Mouse (Mus musculus) heart, embryonic 12.5 days (tissue): Measurements from ENCODE around the gene Slc10a7. TPM values are rescaled to one million over a fixed set of nuclear protein-coding genes. Genes with fewer than 3 reads are reported as not detected.

ENCODE experiments used
- ATAC-seq: fragments of 200-750 bp; cut with Nextera tagmentation; 2 replicates; pipeline ENCODE4 v1.8.0; 2017; ENCODE audit warnings: moderate TSS enrichment, moderate library complexity; ENCODE audit not compliant: insufficient number of reproducible peaks, low FRiP score
- H3K27ac ChIP-seq: fragments of 300-500 bp; sonication (generic); 2 replicates; pipeline ENCODE4 v1.5.1; 2016; ENCODE audit warnings: mild to moderate bottlenecking, moderate library complexity; ENCODE audit not compliant: poor library complexity, severe bottlenecking
- H3K27me3 ChIP-seq: fragments of 300-500 bp; sonication (generic); replicated peaks from 2 replicates; pipeline ENCODE4 v1.6.1; 2016; ENCODE audit warnings: mild to moderate bottlenecking, moderate library complexity
- H3K36me3 ChIP-seq: fragments of 300-500 bp; sonication (generic); 2 replicates; pipeline ENCODE4 v1.6.1; 2016; ENCODE audit warnings: mild to moderate bottlenecking, moderate library complexity
- H3K4me1 ChIP-seq: fragments of 300-500 bp; sonication (generic); replicated peaks from 2 replicates; pipeline ENCODE4 v1.6.1; 2016; ENCODE audit warnings: mild to moderate bottlenecking
- H3K4me2 ChIP-seq: fragments of 300-500 bp; sonication (generic); 2 replicates; pipeline ENCODE4 v1.6.1; 2016; ENCODE audit warnings: mild to moderate bottlenecking, moderate library complexity
- H3K4me3 ChIP-seq: fragments of 300-500 bp; sonication (generic); 2 replicates; pipeline ENCODE4 v1.5.1; 2016; ENCODE audit warnings: mild to moderate bottlenecking
- H3K9ac ChIP-seq: fragments of 300-500 bp; sonication (generic); 2 replicates; pipeline ENCODE4 v1.6.1; 2016; ENCODE audit warnings: mild to moderate bottlenecking, moderate library complexity
- H3K9me3 ChIP-seq: fragments of 300-500 bp; sonication (generic); replicated peaks from 2 replicates; pipeline ENCODE4 v1.6.1; 2016; ENCODE audit warnings: mild to moderate bottlenecking, moderate library complexity
- whole genome bisulfite sequencing: fragments of 180-500 bp; shearing (Covaris S2); methylation state at CpG from one replicate; pipeline ENCODE4 v1.1.7; 2016; 5-methylcytosine and 5-hydroxymethylcytosine counted together
- polyA plus RNA-seq: library from polyadenylated mRNA; unstranded; fragments of >200 nt; fragmentation: Nextera tagmentation; extraction: Ambion mirVana; gene quantifications from 2 replicates; pipeline ENCODE4 v1.2.1, GENCODE M21; 2016

Slc10a7 gene
- polyA plus RNA-seq, 1 experiment from 2014 or later: 12.9 TPM

GRCm38 (mm10) chr8:78578036-78578435 is 68.9 kb downstream of the Slc10a7 start:
- Histone ChIP-seq H3K27me3 (no peaks in the 10 kb centered on the region), H3K4me2 (no peak overlapping the region), H3K27ac (no peak overlapping the region), H3K9ac (no peak overlapping the region), H3K9me3 (no peaks in the 10 kb centered on the region), H3K4me1 (peaks cover 4% of the 10 kb centered on the region; the same call in 1 of the 2 replicates), H3K4me3 (no peak overlapping the region), H3K36me3 (peaks cover 3% of the 10 kb centered on the region; the same call in 1 of the 2 replicates)
- no peak for ATAC-seq
- WGBS: 87% methylated on average over 3 of the region's 3 CpGs

GRCm38 (mm10) chr8:78584011-78584776 is 75.0 kb downstream of the Slc10a7 start:
- Histone ChIP-seq H3K36me3 (no peaks in the 10 kb centered on the region), H3K4me1 (peaks cover 17% of the 10 kb centered on the region), H3K4me3 (no peak overlapping the region), H3K4me2 (no peak overlapping the region), H3K9ac (no peak overlapping the region), H3K27ac (no peak overlapping the region), H3K27me3 (no peaks in the 10 kb centered on the region), H3K9me3 (no peaks in the 10 kb centered on the region)
- WGBS: 71% methylated on average over 5 of the region's 5 CpGs
- ATAC-seq: no peak

GRCm38 (mm10) chr8:78584863-78585262 is 75.7 kb downstream of the Slc10a7 start:
- Histone ChIP-seq H3K4me2 (no peak overlapping the region), H3K9me3 (no peaks in the 10 kb centered on the region), H3K36me3 (no peaks in the 10 kb centered on the region), H3K9ac (no peak overlapping the region), H3K4me1 (peaks cover 17% of the 10 kb centered on the region), H3K27me3 (no peaks in the 10 kb centered on the region), H3K4me3 (no peak overlapping the region), H3K27ac (peak overlapping the region; percentile 24; the same call in 1 of the 2 replicates)
- 0 out of 2 replicates have a peak, but pooled peaks have one; percentile 11 for ATAC-seq
- whole genome bisulfite sequencing: 29% methylated on average over 3 of the region's 3 CpGs

GRCm38 (mm10) chr8:78595481-78595908 is 86.3 kb downstream of the Slc10a7 start:
- ATAC-seq: no peak
- no peak overlapping the region for H3K9ac ChIP-seq
- H3K27ac ChIP-seq: no peak overlapping the region
- no peaks in the 10 kb centered on the region for H3K9me3 ChIP-seq
- peaks cover 29% of the 10 kb centered on the region for H3K4me1 ChIP-seq
- no peak overlapping the region for H3K4me3 ChIP-seq
- H3K27me3 ChIP-seq: no peaks in the 10 kb centered on the region
- H3K36me3 ChIP-seq: 0 out of 2 replicates have a peak, but pooled peaks cover 2% of the 10 kb centered on the region
- WGBS: 40% methylated on average over 6 of the region's 6 CpGs
- H3K4me2 ChIP-seq: no peak overlapping the region

- Histone ChIP-seq H3K4me3 (no peak overlapping the region), H3K4me2 (no peak overlapping the region), H3K9ac (no peak overlapping the region), H3K9me3 (no peaks in the 10 kb centered on the region), H3K36me3 (0 out of 2 replicates have a peak, but pooled peaks cover 2% of the 10 kb centered on the region), H3K27me3 (no peaks in the 10 kb centered on the region), H3K27ac (no peak overlapping the region), H3K4me1 (peaks cover 42% of the 10 kb centered on the region)
- peak; percentile 84 for ATAC-seq
- WGBS: 25% methylated on average over 3 of the region's 3 CpGs
These were observed 89.1 kb downstream of the Slc10a7 start for GRCm38 (mm10) chr8:78598237-78598636.

GRCm38 (mm10) chr8:78603084-78603483 is 93.9 kb downstream of the Slc10a7 start:
- no peak overlapping the region for H3K27ac ChIP-seq
- no peaks in the 10 kb centered on the region for H3K27me3 ChIP-seq
- 95% methylated on average over 5 of the region's 5 CpGs for WGBS
- no peak for ATAC-seq
- H3K4me2 ChIP-seq: no peak overlapping the region
- H3K9me3 ChIP-seq: peaks cover under 1% of the 10 kb centered on the region; the same call in 1 of the 2 replicates
- no peak overlapping the region for H3K9ac ChIP-seq
- H3K36me3 ChIP-seq: peaks cover 15% of the 10 kb centered on the region
- H3K4me1 ChIP-seq: peaks cover 27% of the 10 kb centered on the region
- H3K4me3 ChIP-seq: no peak overlapping the region

- 95% methylated on average over 9 of the region's 9 CpGs for WGBS
- H3K4me3 ChIP-seq: no peak overlapping the region
- no peak overlapping the region for H3K9ac ChIP-seq
These were observed 95.3 kb downstream of the Slc10a7 start for GRCm38 (mm10) chr8:78604426-78604825.

GRCm38 (mm10) chr8:78609301-78609700 is 100.2 kb downstream of the Slc10a7 start:
- H3K36me3 ChIP-seq: peaks cover 14% of the 10 kb centered on the region
- 49% methylated on average over 10 of the region's 10 CpGs for WGBS
- no peak for ATAC-seq
- H3K9me3 ChIP-seq: peaks cover 2% of the 10 kb centered on the region; the same call in 1 of the 2 replicates
- H3K4me2 ChIP-seq: no peak overlapping the region
- no peaks in the 10 kb centered on the region for H3K27me3 ChIP-seq
- peaks cover 6% of the 10 kb centered on the region for H3K4me1 ChIP-seq
- no peak overlapping the region for H3K9ac ChIP-seq
- H3K27ac ChIP-seq: no peak overlapping the region
- H3K4me3 ChIP-seq: no peak overlapping the region

More at GRCm38 (mm10) chr8:78604426-78604825, 95.3 kb downstream of the Slc10a7 start:
- no peak for ATAC-seq
- Histone ChIP-seq H3K27ac (no peak overlapping the region), H3K4me2 (no peak overlapping the region), H3K4me1 (peaks cover 26% of the 10 kb centered on the region), H3K36me3 (peaks cover 15% of the 10 kb centered on the region), H3K9me3 (peaks cover 2% of the 10 kb centered on the region; the same call in 1 of the 2 replicates), H3K27me3 (no peaks in the 10 kb centered on the region)

GRCm38 (mm10) chr8:78611019-78611418 is 101.9 kb downstream of the Slc10a7 start:
- Histone ChIP-seq H3K27me3 (no peaks in the 10 kb centered on the region), H3K9me3 (peaks cover 2% of the 10 kb centered on the region; the same call in 1 of the 2 replicates), H3K4me1 (peaks cover 6% of the 10 kb centered on the region), H3K36me3 (peaks cover 11% of the 10 kb centered on the region; the same call in 1 of the 2 replicates), H3K9ac (no peak overlapping the region), H3K27ac (no peak overlapping the region), H3K4me2 (no peak overlapping the region), H3K4me3 (no peak overlapping the region)
- ATAC-seq: no peak
- WGBS: 83% methylated on average over 6 of the region's 6 CpGs

- 81% methylated on average over 4 of the region's 4 CpGs for WGBS
- Histone ChIP-seq H3K4me1 (peaks cover 16% of the 10 kb centered on the region), H3K27ac (no peak overlapping the region)
These were observed 113.2 kb downstream of the Slc10a7 start for GRCm38 (mm10) chr8:78622362-78622761.

GRCm38 (mm10) chr8:78623972-78624371 is 114.8 kb downstream of the Slc10a7 start:
- no peak overlapping the region for H3K4me2 ChIP-seq
- no peaks in the 10 kb centered on the region for H3K27me3 ChIP-seq
- H3K4me3 ChIP-seq: no peak overlapping the region
- H3K9me3 ChIP-seq: no peaks in the 10 kb centered on the region
- H3K4me1 ChIP-seq: peaks cover 16% of the 10 kb centered on the region
- H3K36me3 ChIP-seq: no peaks in the 10 kb centered on the region; the same call in 1 of the 2 replicates
- WGBS: 69% methylated on average over 5 of the region's 5 CpGs
- H3K9ac ChIP-seq: no peak overlapping the region
- no peak for ATAC-seq
- no peak overlapping the region for H3K27ac ChIP-seq

More at GRCm38 (mm10) chr8:78622362-78622761, 113.2 kb downstream of the Slc10a7 start:
- no peak for ATAC-seq
- no peak overlapping the region for H3K4me3 ChIP-seq
- no peak overlapping the region for H3K4me2 ChIP-seq
- H3K9ac ChIP-seq: no peak overlapping the region
- H3K9me3 ChIP-seq: no peaks in the 10 kb centered on the region
- H3K36me3 ChIP-seq: no peaks in the 10 kb centered on the region
- no peaks in the 10 kb centered on the region for H3K27me3 ChIP-seq
